Mouse (Mus musculus): ENCODE results near the gene Aff3. TPM values are rescaled to one million over a fixed set of nuclear protein-coding genes. Genes with fewer than 3 reads are reported as not detected.
A peak's percentile ranks its signal among the peaks of the same experiment; 100 is the strongest.

Aff3 gene
- polyA plus RNA-seq, 1 experiment from 2014 or later, result 9.6 TPM

DNA sequence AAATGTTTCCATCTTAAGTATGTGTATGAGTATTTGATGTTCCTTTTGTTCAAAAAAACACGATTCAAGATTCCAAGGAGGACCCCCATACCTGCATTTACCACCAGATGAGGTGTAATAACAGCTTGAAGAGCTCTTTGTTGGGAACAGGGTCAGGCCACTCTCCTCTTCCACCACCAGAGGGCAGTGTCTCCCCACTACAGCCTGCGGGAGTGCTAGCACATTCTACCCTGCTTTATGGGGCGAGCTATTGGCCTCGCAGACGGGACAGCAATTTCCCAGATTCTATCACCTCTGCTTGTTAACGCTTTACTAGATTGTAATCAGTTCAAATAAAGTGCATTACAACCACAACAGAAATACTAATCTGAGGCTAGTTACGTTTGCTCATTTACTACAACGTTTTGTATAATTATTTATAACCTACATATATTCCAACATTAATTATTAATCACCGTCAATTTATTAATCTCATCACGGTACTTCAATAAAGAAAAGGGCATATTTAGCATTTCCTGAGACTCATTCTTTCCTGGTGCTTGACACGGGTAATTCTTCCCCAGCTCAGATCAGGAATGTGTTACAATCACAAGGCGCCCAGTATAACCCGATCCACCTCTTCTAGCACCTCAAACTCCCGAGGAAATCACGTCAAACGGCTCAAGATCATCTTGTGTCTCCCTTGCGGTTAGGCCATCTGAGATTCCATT is 479.1 kb downstream of the Aff3 start:
- no peak overlapping the region; the same call in 1 of the 2 replicates for H3K27ac ChIP-seq (ENCODE audit: low read length)

DNA sequence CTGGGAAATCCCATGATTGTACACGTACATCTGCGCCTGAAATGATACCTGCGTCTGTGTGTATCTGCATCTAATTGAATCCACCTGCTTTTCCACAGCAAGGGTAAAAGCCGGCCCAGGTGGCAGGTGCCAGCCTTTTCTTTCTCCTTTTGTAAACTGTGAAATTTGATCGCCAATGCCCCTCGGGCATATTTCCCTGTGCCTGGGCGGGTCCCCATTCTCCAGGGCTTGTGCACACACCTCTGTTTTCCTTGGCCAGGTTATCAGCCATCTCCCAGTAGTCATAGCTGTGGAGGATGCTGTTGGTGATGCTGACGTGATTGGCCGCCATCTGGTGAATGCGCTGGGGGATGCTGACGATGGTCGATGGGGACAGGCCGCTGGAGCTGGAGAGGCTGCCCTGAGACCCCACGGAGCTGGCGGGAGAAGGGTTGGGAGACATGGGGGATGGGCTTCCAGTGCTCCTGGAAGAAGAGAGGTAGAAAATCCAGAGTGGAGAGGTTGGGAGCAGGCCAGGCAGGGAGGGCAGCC is 483.7 kb downstream of the Aff3 start:
- Histone ChIP-seq H3K9me3 (replicated peaks; ENCODE audit: control insufficient read depth, low read length, poor library complexity, severe bottlenecking) (no peaks in the 10 kb centered on the region), H3K4me3 (ENCODE audit: low read depth, low read length) (no peak overlapping the region), H3K4me2 (ENCODE audit: low read length) (no peak overlapping the region), H3K4me1 (ENCODE audit: control insufficient read depth, insufficient read depth, low read length) (no peaks in the 10 kb centered on the region), H3K36me3 (ENCODE audit: control insufficient read depth, insufficient read depth, low read length) (peaks cover 20% of the 10 kb centered on the region), H3K27me3 (ENCODE audit: control insufficient read depth, insufficient read depth, low read depth, low read length) (no peaks in the 10 kb centered on the region), H3K9ac (ENCODE audit: low read depth, low read length) (no peak overlapping the region), H3K27ac (ENCODE audit: low read length) (no peak overlapping the region)
- no peak for ATAC-seq
- 85% methylated on average over 15 of the region's 15 CpGs for WGBS

More for the DNA sequence above, 479.1 kb downstream of the Aff3 start:
- Histone ChIP-seq H3K27me3 (ENCODE audit: control insufficient read depth, insufficient read depth, low read depth, low read length) (no peaks in the 10 kb centered on the region), H3K9ac (ENCODE audit: low read depth, low read length) (no peak overlapping the region), H3K4me1 (ENCODE audit: control insufficient read depth, insufficient read depth, low read length) (no peaks in the 10 kb centered on the region), H3K4me2 (ENCODE audit: low read length) (no peak overlapping the region), H3K9me3 (replicated peaks; ENCODE audit: control insufficient read depth, low read length, poor library complexity, severe bottlenecking) (no peaks in the 10 kb centered on the region), H3K4me3 (ENCODE audit: low read depth, low read length) (no peak overlapping the region), H3K36me3 (ENCODE audit: control insufficient read depth, insufficient read depth, low read length) (peaks cover 14% of the 10 kb centered on the region)
- 46% methylated on average over 17 of the region's 17 CpGs for WGBS
- peak; percentile 82 for ATAC-seq

GRCm38 (mm10) chr1:38178929-38179328 is 485.8 kb downstream of the Aff3 start:
- no peak overlapping the region for H3K4me2 ChIP-seq (ENCODE audit: low read length)
- H3K9ac ChIP-seq (ENCODE audit: low read depth, low read length), result no peak overlapping the region
- no peaks in the 10 kb centered on the region for H3K4me1 ChIP-seq (ENCODE audit: control insufficient read depth, insufficient read depth, low read length)
- H3K27ac ChIP-seq (ENCODE audit: low read length), result no peak overlapping the region
- 96% methylated on average over 8 of the region's 8 CpGs for WGBS
- ATAC-seq, result no peak
- no peak overlapping the region for H3K4me3 ChIP-seq (ENCODE audit: low read depth, low read length)
- no peaks in the 10 kb centered on the region for H3K27me3 ChIP-seq (ENCODE audit: control insufficient read depth, insufficient read depth, low read depth, low read length)
- H3K9me3 ChIP-seq (replicated peaks; ENCODE audit: control insufficient read depth, low read length, poor library complexity, severe bottlenecking), result no peaks in the 10 kb centered on the region
- peaks cover 20% of the 10 kb centered on the region for H3K36me3 ChIP-seq (ENCODE audit: control insufficient read depth, insufficient read depth, low read length)

DNA sequence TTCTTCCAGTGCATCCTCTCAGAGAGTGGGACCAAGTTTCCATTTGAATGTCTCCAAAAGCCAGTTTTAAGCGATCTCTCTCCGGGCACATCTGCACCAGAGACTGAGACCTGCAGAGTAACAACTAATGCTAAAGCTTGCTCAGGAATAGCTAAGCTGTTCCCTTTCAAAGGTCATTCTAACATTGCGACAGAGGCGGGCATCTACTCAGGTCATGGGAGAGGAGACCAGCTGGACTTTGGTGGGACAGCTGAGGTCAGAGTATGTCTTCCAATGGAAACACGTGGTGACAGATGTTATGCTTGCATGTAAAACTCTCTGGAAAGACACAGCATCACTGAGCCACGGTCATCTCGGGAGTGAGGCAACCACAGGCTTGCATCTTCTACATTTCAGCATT is 488.7 kb downstream of the Aff3 start:
- WGBS, result 93% methylated on average over 7 of the region's 7 CpGs
- H3K4me2 ChIP-seq (ENCODE audit: low read length), result no peak overlapping the region

DNA sequence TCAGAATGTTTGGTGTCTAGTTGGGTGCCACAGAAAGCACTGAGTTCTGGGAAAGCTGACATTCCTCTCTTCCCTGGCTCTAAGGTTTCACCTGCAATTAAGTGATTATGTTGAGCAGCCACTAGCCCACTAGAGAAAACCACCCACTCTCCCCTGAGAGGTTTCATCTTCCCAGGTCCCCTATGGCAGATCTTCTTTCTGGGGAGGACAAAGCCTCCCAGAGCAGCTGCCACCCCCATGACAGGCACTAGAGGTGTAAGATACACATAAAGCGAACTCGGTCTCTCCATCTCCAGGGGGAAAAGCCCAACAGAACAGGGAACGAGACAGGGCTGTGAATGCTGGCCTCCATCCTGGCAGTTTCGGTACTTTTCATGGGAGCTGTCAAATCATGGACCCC is 492.9 kb downstream of the Aff3 start:
- H3K4me3 ChIP-seq (ENCODE audit: low read depth, low read length), result no peak overlapping the region
- WGBS, result 89% methylated on average over 4 of the region's 4 CpGs
- H3K36me3 ChIP-seq (ENCODE audit: control insufficient read depth, insufficient read depth, low read length), result 0 out of 2 replicates have a peak, but pooled peaks cover 1% of the 10 kb centered on the region
- no peak for ATAC-seq
- H3K27me3 ChIP-seq (ENCODE audit: control insufficient read depth, insufficient read depth, low read depth, low read length), result no peaks in the 10 kb centered on the region
- no peak overlapping the region for H3K27ac ChIP-seq (ENCODE audit: low read length)
- no peaks in the 10 kb centered on the region for H3K9me3 ChIP-seq (replicated peaks; ENCODE audit: control insufficient read depth, low read length, poor library complexity, severe bottlenecking)
- no peaks in the 10 kb centered on the region for H3K4me1 ChIP-seq (ENCODE audit: control insufficient read depth, insufficient read depth, low read length)
- H3K4me2 ChIP-seq (ENCODE audit: low read length), result no peak overlapping the region
- H3K9ac ChIP-seq (ENCODE audit: low read depth, low read length), result no peak overlapping the region

More for the DNA sequence above, 488.7 kb downstream of the Aff3 start:
- H3K27ac ChIP-seq (ENCODE audit: low read length), result no peak overlapping the region
- no peaks in the 10 kb centered on the region for H3K9me3 ChIP-seq (replicated peaks; ENCODE audit: control insufficient read depth, low read length, poor library complexity, severe bottlenecking)
- no peak overlapping the region for H3K4me3 ChIP-seq (ENCODE audit: low read depth, low read length)
- peaks cover 12% of the 10 kb centered on the region; the same call in 1 of the 2 replicates for H3K36me3 ChIP-seq (ENCODE audit: control insufficient read depth, insufficient read depth, low read length)
- no peak for ATAC-seq
- H3K27me3 ChIP-seq (ENCODE audit: control insufficient read depth, insufficient read depth, low read depth, low read length), result no peaks in the 10 kb centered on the region
- no peaks in the 10 kb centered on the region for H3K4me1 ChIP-seq (ENCODE audit: control insufficient read depth, insufficient read depth, low read length)
- no peak overlapping the region for H3K9ac ChIP-seq (ENCODE audit: low read depth, low read length)

- Histone ChIP-seq H3K9ac (ENCODE audit: low read depth, low read length) (no peak overlapping the region), H3K4me2 (ENCODE audit: low read length) (no peak overlapping the region), H3K4me3 (ENCODE audit: low read depth, low read length) (no peak overlapping the region), H3K4me1 (ENCODE audit: control insufficient read depth, insufficient read depth, low read length) (0 out of 2 replicates have a peak, but pooled peaks cover 2% of the 10 kb centered on the region), H3K27ac (ENCODE audit: low read length) (no peak overlapping the region), H3K27me3 (ENCODE audit: control insufficient read depth, insufficient read depth, low read depth, low read length) (no peaks in the 10 kb centered on the region), H3K36me3 (ENCODE audit: control insufficient read depth, insufficient read depth, low read length) (no peaks in the 10 kb centered on the region), H3K9me3 (replicated peaks; ENCODE audit: control insufficient read depth, low read length, poor library complexity, severe bottlenecking) (no peaks in the 10 kb centered on the region)
- 75% methylated on average over 2 of the region's 2 CpGs for WGBS
- ATAC-seq, result no peak
These were observed 499.1 kb downstream of the Aff3 start for GRCm38 (mm10) chr1:38165696-38166095.

DNA sequence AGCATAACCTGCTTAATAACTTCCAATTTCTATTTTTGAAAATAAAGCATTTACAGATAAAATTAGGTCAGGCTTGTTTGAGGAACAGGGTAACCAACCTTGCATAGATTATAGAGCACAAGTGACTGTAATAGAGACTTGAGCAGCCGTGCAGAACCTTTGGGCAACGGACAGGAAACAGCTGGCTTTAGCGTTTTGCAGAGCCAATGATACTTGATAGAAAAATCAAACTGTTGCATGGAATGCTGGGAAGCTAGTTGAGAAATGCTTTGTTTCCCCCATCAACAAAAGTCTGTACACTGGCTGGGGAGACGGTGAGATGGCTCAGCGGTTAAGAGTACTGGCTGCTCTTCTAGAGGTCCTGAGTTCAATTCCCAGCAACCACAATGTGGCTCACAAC is 514.7 kb downstream of the Aff3 start:
- WGBS, result 95% methylated on average over 5 of the region's 5 CpGs
- no peak overlapping the region for H3K4me3 ChIP-seq (ENCODE audit: low read depth, low read length)
- H3K9ac ChIP-seq (ENCODE audit: low read depth, low read length), result no peak overlapping the region
- H3K27me3 ChIP-seq (ENCODE audit: control insufficient read depth, insufficient read depth, low read depth, low read length), result no peaks in the 10 kb centered on the region
- H3K27ac ChIP-seq (ENCODE audit: low read length), result no peak overlapping the region
- no peak for ATAC-seq
- H3K4me2 ChIP-seq (ENCODE audit: low read length), result no peak overlapping the region
- H3K4me1 ChIP-seq (ENCODE audit: control insufficient read depth, insufficient read depth, low read length), result no peaks in the 10 kb centered on the region
- H3K36me3 ChIP-seq (ENCODE audit: control insufficient read depth, insufficient read depth, low read length), result no peaks in the 10 kb centered on the region
- H3K9me3 ChIP-seq (replicated peaks; ENCODE audit: control insufficient read depth, low read length, poor library complexity, severe bottlenecking), result no peaks in the 10 kb centered on the region

DNA sequence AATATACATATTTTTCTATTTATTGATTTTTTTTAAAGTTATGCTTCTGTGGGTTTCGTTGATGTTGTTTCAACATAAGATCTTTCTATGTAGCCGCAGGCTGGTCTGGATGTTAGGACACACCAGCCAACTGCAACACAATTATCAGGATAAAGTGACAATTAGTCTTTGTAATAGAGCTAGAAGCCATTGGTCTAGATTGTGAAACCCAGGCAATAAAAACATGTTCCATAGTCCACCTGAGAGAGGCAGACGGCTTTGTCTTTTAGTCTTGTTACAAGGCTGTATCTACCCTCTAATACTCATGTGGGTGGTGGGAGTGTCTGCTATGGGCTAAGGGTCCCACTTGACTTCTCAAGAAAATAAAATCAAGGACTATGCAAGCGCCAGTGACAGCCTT is 518.7 kb downstream of the Aff3 start:
- Histone ChIP-seq H3K9ac (ENCODE audit: low read depth, low read length) (no peak overlapping the region), H3K4me2 (ENCODE audit: low read length) (no peak overlapping the region), H3K4me3 (ENCODE audit: low read depth, low read length) (no peak overlapping the region), H3K9me3 (replicated peaks; ENCODE audit: control insufficient read depth, low read length, poor library complexity, severe bottlenecking) (no peaks in the 10 kb centered on the region), H3K4me1 (ENCODE audit: control insufficient read depth, insufficient read depth, low read length) (no peaks in the 10 kb centered on the region), H3K27ac (ENCODE audit: low read length) (no peak overlapping the region), H3K36me3 (ENCODE audit: control insufficient read depth, insufficient read depth, low read length) (no peaks in the 10 kb centered on the region), H3K27me3 (ENCODE audit: control insufficient read depth, insufficient read depth, low read depth, low read length) (no peaks in the 10 kb centered on the region)
- WGBS, result 93% methylated on average over 4 of the region's 4 CpGs
- ATAC-seq, result no peak

- WGBS, result 83% methylated on average over 1 of the region's 1 CpGs
- H3K36me3 ChIP-seq (ENCODE audit: control insufficient read depth, insufficient read depth, low read length), result no peaks in the 10 kb centered on the region
- H3K4me3 ChIP-seq (ENCODE audit: low read depth, low read length), result no peak overlapping the region
- H3K9me3 ChIP-seq (replicated peaks; ENCODE audit: control insufficient read depth, low read length, poor library complexity, severe bottlenecking), result no peaks in the 10 kb centered on the region
- ATAC-seq, result no peak
- no peaks in the 10 kb centered on the region for H3K4me1 ChIP-seq (ENCODE audit: control insufficient read depth, insufficient read depth, low read length)
- H3K27ac ChIP-seq (ENCODE audit: low read length), result no peak overlapping the region
- no peak overlapping the region for H3K9ac ChIP-seq (ENCODE audit: low read depth, low read length)
- no peaks in the 10 kb centered on the region for H3K27me3 ChIP-seq (ENCODE audit: control insufficient read depth, insufficient read depth, low read depth, low read length)
- H3K4me2 ChIP-seq (ENCODE audit: low read length), result no peak overlapping the region
These were observed 523.4 kb downstream of the Aff3 start for GRCm38 (mm10) chr1:38141371-38141770.

All from midbrain, embryonic 16.5 days (tissue).